Mouse (Mus musculus): ENCODE measurements around the gene Dmpk. TPM values are rescaled to one million over a fixed set of nuclear protein-coding genes. Genes with fewer than 3 reads are reported as not detected.
A peak's percentile ranks its signal among the peaks of the same experiment; 100 is the strongest.

Gene Dmpk
- polyA plus RNA-seq, 1 experiment from 2014 or later, result 14.2 TPM

- Histone ChIP-seq H3K9ac (replicated peaks) (no peak overlapping the region), H3K4me3 (ENCODE audit: low read depth, low read length) (0 out of 2 replicates have a peak overlapping the region, but pooled peaks have one; percentile 17), H3K27ac (ENCODE audit: low read depth) (peak overlapping the region; percentile 44), H3K4me1 (ENCODE audit: insufficient read depth) (peaks cover 40% of the 10 kb centered on the region), H3K4me2 (ENCODE audit: low read depth, low read length) (peak overlapping the region; percentile 52), H3K27me3 (ENCODE audit: insufficient read depth, low read length) (peaks cover 40% of the 10 kb centered on the region), H3K9me3 (ENCODE audit: low read length) (no peaks in the 10 kb centered on the region), H3K36me3 (replicated peaks; ENCODE audit: insufficient read depth, low read length) (peaks cover 7% of the 10 kb centered on the region; the same call in 1 of the 2 replicates)
- ATAC-seq (peak; percentile 20; the same call in 1 of the 2 replicates), DNase-seq (peak; percentile 19)
- TF ChIP-seq CTCF (IDR thresholded peaks at IDR 0.05; ENCODE audit: low read depth) (no peak), EP300 (IDR thresholded peaks at IDR 0.05; ENCODE audit: low read depth) (no peak)
- WGBS (ENCODE audit: insufficient replicate concordance), result 7% methylated on average over 6 of the region's 6 CpGs
Measured at GRCm38 (mm10) chr7:19085495-19085894, 1.8 kb downstream of the Dmpk start.

- Histone ChIP-seq H3K4me2 (ENCODE audit: low read depth, low read length) (peak overlapping the region; percentile 52), H3K4me1 (ENCODE audit: insufficient read depth) (peaks cover 40% of the 10 kb centered on the region), H3K4me3 (ENCODE audit: low read depth, low read length) (no peak overlapping the region), H3K9ac (replicated peaks) (no peak overlapping the region), H3K27ac (ENCODE audit: low read depth) (peak overlapping the region; percentile 20; the same call in 1 of the 2 replicates), H3K27me3 (ENCODE audit: insufficient read depth, low read length) (peaks cover 41% of the 10 kb centered on the region), H3K36me3 (replicated peaks; ENCODE audit: insufficient read depth, low read length) (peaks cover 4% of the 10 kb centered on the region; the same call in 1 of the 2 replicates), H3K9me3 (ENCODE audit: low read length) (no peaks in the 10 kb centered on the region)
- 5% methylated on average over 14 of the region's 14 CpGs for WGBS (ENCODE audit: insufficient replicate concordance)
- DNase-seq (peak; percentile 90), ATAC-seq (peak; percentile 69)
- no peak for TF ChIP-seq EP300 (IDR thresholded peaks at IDR 0.05; ENCODE audit: low read depth)
- no peak for TF ChIP-seq CTCF (IDR thresholded peaks at IDR 0.05; ENCODE audit: low read depth)
Measured at GRCm38 (mm10) chr7:19086042-19086441, 2.4 kb downstream of the Dmpk start.

- peaks cover 48% of the 10 kb centered on the region for H3K27me3 ChIP-seq (ENCODE audit: insufficient read depth, low read length)
- DNase-seq (no peak), ATAC-seq (no peak)
- H3K9me3 ChIP-seq (ENCODE audit: low read length), result no peaks in the 10 kb centered on the region
- H3K9ac ChIP-seq (replicated peaks), result no peak overlapping the region
- H3K27ac ChIP-seq (ENCODE audit: low read depth), result no peak overlapping the region
- H3K4me2 ChIP-seq (ENCODE audit: low read depth, low read length), result peak overlapping the region; percentile 52; the same call in 1 of the 2 replicates
- no peak for TF ChIP-seq CTCF (IDR thresholded peaks at IDR 0.05; ENCODE audit: low read depth)
- TF ChIP-seq EP300 (IDR thresholded peaks at IDR 0.05; ENCODE audit: low read depth), result no peak
- 62% methylated on average over 18 of the region's 18 CpGs for WGBS (ENCODE audit: insufficient replicate concordance)
- H3K36me3 ChIP-seq (replicated peaks; ENCODE audit: insufficient read depth, low read length), result 0 out of 2 replicates have a peak, but pooled peaks cover 2% of the 10 kb centered on the region
- peaks cover 40% of the 10 kb centered on the region for H3K4me1 ChIP-seq (ENCODE audit: insufficient read depth)
- H3K4me3 ChIP-seq (ENCODE audit: low read depth, low read length), result no peak overlapping the region
Measured at GRCm38 (mm10) chr7:19086760-19087159, 3.1 kb downstream of the Dmpk start.

- TF ChIP-seq EP300 (IDR thresholded peaks at IDR 0.05; ENCODE audit: low read depth), result no peak
- peak; percentile 91 for TF ChIP-seq CTCF (IDR thresholded peaks at IDR 0.05; ENCODE audit: low read depth)
- no peaks in the 10 kb centered on the region for H3K9me3 ChIP-seq (ENCODE audit: low read length)
- H3K27me3 ChIP-seq (ENCODE audit: insufficient read depth, low read length), result peaks cover 57% of the 10 kb centered on the region
- no peak overlapping the region for H3K4me2 ChIP-seq (ENCODE audit: low read depth, low read length)
- peak; percentile 82 for DNase-seq
- ATAC-seq, result no peak
- 0 out of 2 replicates have a peak, but pooled peaks cover 2% of the 10 kb centered on the region for H3K36me3 ChIP-seq (replicated peaks; ENCODE audit: insufficient read depth, low read length)
- WGBS (ENCODE audit: insufficient replicate concordance), result 26% methylated on average over 10 of the region's 10 CpGs
- peaks cover 37% of the 10 kb centered on the region for H3K4me1 ChIP-seq (ENCODE audit: insufficient read depth)
- H3K27ac ChIP-seq (ENCODE audit: low read depth), result no peak overlapping the region
- no peak overlapping the region for H3K4me3 ChIP-seq (ENCODE audit: low read depth, low read length)
- H3K9ac ChIP-seq (replicated peaks), result no peak overlapping the region
Measured at GRCm38 (mm10) chr7:19088813-19089212, 5.2 kb downstream of the Dmpk start.

- 0 out of 2 replicates have a peak, but pooled peaks cover 2% of the 10 kb centered on the region for H3K36me3 ChIP-seq (replicated peaks; ENCODE audit: insufficient read depth, low read length)
- H3K9ac ChIP-seq (replicated peaks), result no peak overlapping the region
- DNase-seq, result no peak
- peaks cover 63% of the 10 kb centered on the region for H3K27me3 ChIP-seq (ENCODE audit: insufficient read depth, low read length)
- no peak overlapping the region for H3K27ac ChIP-seq (ENCODE audit: low read depth)
- H3K4me2 ChIP-seq (ENCODE audit: low read depth, low read length), result no peak overlapping the region
- ATAC-seq, result no peak
- no peak overlapping the region for H3K4me3 ChIP-seq (ENCODE audit: low read depth, low read length)
- no peak for TF ChIP-seq CTCF (IDR thresholded peaks at IDR 0.05; ENCODE audit: low read depth)
- no peak for TF ChIP-seq EP300 (IDR thresholded peaks at IDR 0.05; ENCODE audit: low read depth)
- H3K9me3 ChIP-seq (ENCODE audit: low read length), result no peaks in the 10 kb centered on the region
- 46% methylated on average over 17 of the region's 17 CpGs for WGBS (ENCODE audit: insufficient replicate concordance)
- peaks cover 26% of the 10 kb centered on the region for H3K4me1 ChIP-seq (ENCODE audit: insufficient read depth)
Measured at GRCm38 (mm10) chr7:19091913-19092312, 8.3 kb downstream of the Dmpk start.

- Histone ChIP-seq H3K27me3 (ENCODE audit: insufficient read depth, low read length) (peaks cover 56% of the 10 kb centered on the region), H3K4me1 (ENCODE audit: insufficient read depth) (peaks cover 26% of the 10 kb centered on the region), H3K4me3 (ENCODE audit: low read depth, low read length) (peak overlapping the region; percentile 68), H3K4me2 (ENCODE audit: low read depth, low read length) (peak overlapping the region; percentile 99), H3K9me3 (ENCODE audit: low read length) (no peaks in the 10 kb centered on the region), H3K36me3 (replicated peaks; ENCODE audit: insufficient read depth, low read length) (peaks cover 2% of the 10 kb centered on the region; the same call in 1 of the 2 replicates), H3K27ac (ENCODE audit: low read depth) (no peak overlapping the region; the same call in 1 of the 2 replicates), H3K9ac (replicated peaks) (no peak overlapping the region)
- TF ChIP-seq EP300 (IDR thresholded peaks at IDR 0.05; ENCODE audit: low read depth), result no peak
- peak; percentile 51 for DNase-seq
- WGBS (ENCODE audit: insufficient replicate concordance), result 12% methylated on average over 38 of the region's 38 CpGs
- peak; percentile 1; the same call in 1 of the 2 replicates for ATAC-seq
Measured at GRCm38 (mm10) chr7:19092381-19093173, 8.9 kb downstream of the Dmpk start.

All from liver, postnatal 0 days (tissue).